In the genomic region with DNA sequence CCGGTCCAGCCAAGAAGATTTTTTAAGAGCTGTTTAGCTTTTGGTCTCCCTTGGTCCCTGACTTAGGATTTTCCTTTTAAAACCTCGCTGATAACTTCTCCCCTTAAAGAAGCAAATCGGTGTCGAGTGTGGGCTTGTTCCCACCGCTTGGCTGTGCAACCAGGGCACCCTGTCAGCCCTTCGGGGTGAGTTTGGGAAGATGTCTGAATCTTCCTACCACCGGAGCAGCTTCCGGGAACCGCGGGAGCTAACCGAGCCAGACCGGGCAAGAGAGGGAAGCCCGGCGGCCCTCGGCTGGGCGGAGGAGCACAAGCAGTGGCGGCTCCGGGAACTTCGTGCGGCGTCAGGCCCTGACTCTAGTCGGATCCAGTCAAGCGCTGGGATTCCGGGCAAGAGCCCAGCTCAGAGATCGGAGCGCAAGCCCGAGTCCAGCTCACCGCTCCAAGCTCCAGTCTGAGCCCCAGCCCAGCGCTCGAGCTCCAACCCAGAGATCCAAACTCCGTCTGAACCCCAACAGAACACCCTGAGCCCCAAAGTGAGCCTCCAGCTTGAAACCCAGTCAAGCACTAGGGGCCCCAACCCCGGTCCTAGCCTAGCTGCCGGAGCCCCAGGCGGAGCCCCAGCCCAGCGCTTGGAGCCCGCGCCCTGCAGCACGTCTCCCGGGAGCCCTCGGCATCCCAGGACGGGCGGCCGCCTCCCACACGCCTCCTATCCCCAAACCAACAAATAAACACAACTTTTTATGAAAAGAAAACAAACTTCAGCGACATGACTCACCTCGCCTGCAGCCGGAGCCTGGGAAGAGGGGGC, we compare ENCODE assay signal across 8 mouse cellular contexts. TPM values are rescaled to one million over a fixed set of nuclear protein-coding genes. Genes with fewer than 3 reads are reported as not detected.
DNase-seq lines count a peak whose midpoint lies in the region; ATAC-seq and TF ChIP-seq lines count a peak whose summit lies in the region.

No protein-coding gene starts in this region.

- H3K4me1 ChIP-seq in embryonic facial prominence, embryonic 10.5 days: peaks cover 58% of the 10 kb centered on the region
- H3K4me1 ChIP-seq in heart, adult 2 months (ENCODE audit: control insufficient read depth, insufficient read depth, low read length): peaks cover 2% of the 10 kb centered on the region
- H3K4me1 ChIP-seq in limb, embryonic 15.5 days: peaks cover 44% of the 10 kb centered on the region
- peaks cover 20% of the 10 kb centered on the region for H3K4me1 ChIP-seq in midbrain, embryonic 15.5 days

- 0 out of 2 replicates have a peak, but pooled peaks cover 2% of the 10 kb centered on the region for H3K79me2 ChIP-seq in heart, adult 2 months (replicated peaks; ENCODE audit: control insufficient read depth, insufficient read depth, low read length)

- H3K27me3 ChIP-seq in embryonic facial prominence, embryonic 10.5 days (replicated peaks; ENCODE audit: low read depth, poor library complexity, severe bottlenecking): peaks cover 5% of the 10 kb centered on the region; the same call in 1 of the 2 replicates
- H3K27me3 ChIP-seq in heart, adult 2 months (ENCODE audit: control insufficient read depth, insufficient read depth, low read length): no peaks in the 10 kb centered on the region
- no peaks in the 10 kb centered on the region for H3K27me3 ChIP-seq in limb, embryonic 15.5 days
- no peaks in the 10 kb centered on the region for H3K27me3 ChIP-seq in midbrain, embryonic 15.5 days (replicated peaks)

- H3K9ac ChIP-seq in heart, adult 2 months (ENCODE audit: low read depth, low read length): peak overlapping the region; percentile 91
- H3K9ac ChIP-seq in limb, embryonic 15.5 days: peak overlapping the region; percentile 100
- H3K9ac ChIP-seq in midbrain, embryonic 15.5 days: peak overlapping the region; percentile 50

- peak; percentile 85 for DNase-seq in 3134 (ENCODE audit: extremely low read depth, insufficient read length, low spot score)
- DNase-seq in adrenal gland, adult 8-10 months: peak; percentile 45
- peak; percentile 82 for DNase-seq in embryonic facial prominence, embryonic 10.5 days (ENCODE audit: low spot score)
- DNase-seq in heart, adult 2 months: peak; percentile 84 to 85
- peak; percentile 78 for DNase-seq in kidney, adult 18-20 months
- peak; percentile 75 for DNase-seq in testis, postnatal 10 days (ENCODE audit: low spot score)

- no peak for TF ChIP-seq POLR2A in heart, adult 2 months (IDR thresholded peaks at IDR 0.05; ENCODE audit: insufficient read depth, low read depth, low read length)

- intact Hi-C loops in heart, adult 2 months (cut with DNase I): loop anchor here (5.0 kb wide), 3 partner anchors 51 to 84 kb away; no protein-coding TSS in a partner anchor

- no peak for TF ChIP-seq EP300 in heart, adult 2 months (IDR thresholded peaks at IDR 0.05; ENCODE audit: insufficient read depth, low read depth, low read length)

- ATAC-seq in limb, embryonic 15.5 days (ENCODE audit: insufficient number of reproducible peaks, low FRiP score, low TSS enrichment, low read depth): peak; percentile 35
- peak; percentile 75 for ATAC-seq in midbrain, embryonic 15.5 days (replicated peaks)

- WGBS in embryonic facial prominence, embryonic 10.5 days: under 1% methylated on average over 47 of the region's 47 CpGs
- under 1% methylated on average over 47 of the region's 47 CpGs for WGBS in heart, adult 2 months
- under 1% methylated on average over 47 of the region's 47 CpGs for WGBS in limb, embryonic 15.5 days
- under 1% methylated on average over 47 of the region's 47 CpGs for WGBS in midbrain, embryonic 15.5 days

- H3K27ac ChIP-seq in embryonic facial prominence, embryonic 10.5 days (replicated peaks): peak overlapping the region; percentile 96
- peak overlapping the region; percentile 87 for H3K27ac ChIP-seq in heart, adult 2 months
- peak overlapping the region; percentile 100 for H3K27ac ChIP-seq in limb, embryonic 15.5 days
- peak overlapping the region; percentile 77 for H3K27ac ChIP-seq in midbrain, embryonic 15.5 days

- H3K4me2 ChIP-seq in limb, embryonic 15.5 days: peak overlapping the region; percentile 63
- peak overlapping the region; percentile 87 for H3K4me2 ChIP-seq in midbrain, embryonic 15.5 days

- H3K36me3 ChIP-seq in embryonic facial prominence, embryonic 10.5 days (replicated peaks): 0 out of 2 replicates have a peak, but pooled peaks cover 2% of the 10 kb centered on the region
- 0 out of 2 replicates have a peak, but pooled peaks cover 2% of the 10 kb centered on the region for H3K36me3 ChIP-seq in heart, adult 2 months (ENCODE audit: control insufficient read depth, insufficient read depth, low read length)
- H3K36me3 ChIP-seq in limb, embryonic 15.5 days: no peaks in the 10 kb centered on the region
- H3K36me3 ChIP-seq in midbrain, embryonic 15.5 days (replicated peaks): no peaks in the 10 kb centered on the region

- peak; percentile 43 for TF ChIP-seq CTCF in heart, adult 2 months (IDR thresholded peaks at IDR 0.05)

- no peaks in the 10 kb centered on the region for H3K9me3 ChIP-seq in embryonic facial prominence, embryonic 10.5 days
- H3K9me3 ChIP-seq in limb, embryonic 15.5 days: no peaks in the 10 kb centered on the region
- H3K9me3 ChIP-seq in midbrain, embryonic 15.5 days: no peaks in the 10 kb centered on the region

- peak overlapping the region; percentile 90 for H3K4me3 ChIP-seq in embryonic facial prominence, embryonic 10.5 days
- H3K4me3 ChIP-seq in heart, adult 2 months: peak overlapping the region; percentile 77
- peak overlapping the region; percentile 93 for H3K4me3 ChIP-seq in limb, embryonic 15.5 days
- H3K4me3 ChIP-seq in midbrain, embryonic 15.5 days: peak overlapping the region; percentile 68

RNA-seq across cellular contexts. Expression of a gene that starts 0.8 kb away (rescaled TPM):
- 10 to 100 TPM; 45.6 to 89.0 (median 65.4) TPM for total RNA-seq in adrenal gland, adult 8-10 months (2022)
- polyA plus RNA-seq in embryonic facial prominence, embryonic 10.5 days (2016; fragmentation: Nextera tagmentation; extraction: Ambion mirVana): 14.2 and 14.3 TPM in 2 replicates
- 1 to 10 TPM; 3.5 to 4.2 TPM for total RNA-seq in heart, adult 2 months (2021)
- 4.4 and 5.6 TPM in 2 replicates for polyA plus RNA-seq in heart, adult 2 months (2012; rRNA removed)
- polyA plus RNA-seq in limb, embryonic 15.5 days (2015; fragmentation: Nextera tagmentation; extraction: Ambion mirVana): 56.1 and 57.6 TPM in 2 replicates
- polyA plus RNA-seq in midbrain, embryonic 15.5 days (2015; fragmentation: Nextera tagmentation; extraction: Ambion mirVana): 11.7 and 15.8 TPM in 2 replicates

Comparison
In these comparisons a context has a peak if more than half of its experiments do, and no peak if none do; other contexts are left out.
1. Peak in every context shown above with its lines: DNase-seq, ATAC-seq, H3K4me3 ChIP-seq and H3K27ac ChIP-seq.
2. H3K9ac ChIP-seq: peak in every context shown above with its lines; median percentile 100 in limb, embryonic 15.5 days; 91 in heart, adult 2 months; 50 in midbrain, embryonic 15.5 days.